Mouse (Mus musculus): ENCODE measurements around the gene Map4k2. TPM values are rescaled to one million over a fixed set of nuclear protein-coding genes. Genes with fewer than 3 reads are reported as not detected.
A peak's percentile ranks its signal among the peaks of the same experiment; 100 is the strongest.

Map4k2 gene
- polyA plus RNA-seq, 1 experiment from 2014 or later, result 6.8 TPM

DNA sequence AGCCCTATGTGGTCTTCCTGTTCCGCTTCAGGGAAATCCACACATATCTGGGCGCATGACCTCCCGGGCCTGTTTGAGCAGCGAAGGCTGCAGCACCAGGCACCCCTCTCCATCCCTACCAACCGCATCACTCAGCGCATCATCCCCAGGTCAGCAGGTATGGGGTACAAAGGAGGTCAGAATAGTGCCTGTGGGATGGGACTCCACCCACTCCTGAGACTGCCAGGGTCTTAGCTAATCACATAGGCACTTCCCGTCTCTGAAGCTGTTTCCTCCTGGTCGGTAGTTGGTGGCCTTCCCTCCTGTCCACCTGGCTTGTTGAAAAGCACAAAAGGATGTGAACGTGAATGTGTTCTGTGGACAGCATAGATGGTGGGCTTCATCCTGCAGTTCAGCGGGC lies 5.7 kb downstream of the Map4k2 start:
- no peaks in the 10 kb centered on the region for H3K79me2 ChIP-seq (ENCODE audit: inconsistent target)
- H3K4me3 ChIP-seq (ENCODE audit: inconsistent target), result no peak overlapping the region
- peaks cover 15% of the 10 kb centered on the region; the same call in 1 of the 2 replicates for H3K36me3 ChIP-seq (ENCODE audit: inconsistent target)
- 80% methylated on average over 10 of the region's 10 CpGs for WGBS (ENCODE audit: missing documents)
- H3K27ac ChIP-seq, result no peak overlapping the region

DNA sequence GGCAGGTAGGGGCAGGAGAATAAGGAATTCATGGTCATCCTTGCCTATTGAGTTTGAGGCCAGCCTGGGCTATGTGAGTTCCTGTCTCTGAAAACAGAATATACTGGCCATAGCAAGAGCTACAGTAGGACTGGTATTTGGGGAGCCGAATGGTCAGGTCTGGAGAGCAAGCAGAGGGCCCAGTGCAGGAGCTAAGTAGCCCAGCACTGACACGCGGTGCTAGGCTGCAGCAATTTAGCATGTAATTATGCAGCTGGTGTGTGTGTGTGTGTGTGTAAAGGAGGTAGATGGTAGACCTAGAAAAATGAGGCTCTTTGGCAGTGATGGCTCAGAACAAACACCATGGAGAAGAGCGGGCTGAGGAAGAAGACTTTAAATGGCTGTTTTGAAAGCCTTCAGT lies 6.7 kb downstream of the Map4k2 start:
- H3K36me3 ChIP-seq (ENCODE audit: inconsistent target), result peaks cover 15% of the 10 kb centered on the region; the same call in 1 of the 2 replicates
- WGBS (ENCODE audit: missing documents), result 98% methylated on average over 4 of the region's 4 CpGs
- no peaks in the 10 kb centered on the region for H3K79me2 ChIP-seq (ENCODE audit: inconsistent target)

DNA sequence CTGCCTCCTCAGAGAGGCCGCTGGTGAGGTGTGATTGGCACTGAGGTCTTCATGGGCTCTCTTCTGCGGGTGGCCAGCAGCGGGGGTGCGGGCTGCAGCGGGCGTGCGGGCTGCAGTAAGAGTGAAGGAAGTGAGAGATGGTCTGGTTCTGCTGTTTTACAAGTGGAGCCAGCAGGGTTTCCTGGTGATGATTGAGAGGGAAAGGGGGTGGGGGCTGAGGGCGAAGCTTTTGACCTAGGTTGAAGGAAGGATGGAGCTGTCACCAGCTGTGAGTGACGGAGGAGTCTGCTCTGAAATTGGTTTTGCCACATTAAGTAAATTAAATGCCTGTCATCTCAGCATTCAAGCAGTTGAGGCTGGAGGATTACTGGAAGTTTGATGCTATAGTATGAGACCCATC lies 7.8 kb downstream of the Map4k2 start:
- 51% methylated on average over 9 of the region's 9 CpGs for WGBS (ENCODE audit: missing documents)
- peaks cover 24% of the 10 kb centered on the region; the same call in 1 of the 2 replicates for H3K36me3 ChIP-seq (ENCODE audit: inconsistent target)
- H3K79me2 ChIP-seq (ENCODE audit: inconsistent target), result no peaks in the 10 kb centered on the region
- H3K4me3 ChIP-seq (ENCODE audit: inconsistent target), result no peak overlapping the region
- H3K27ac ChIP-seq, result no peak overlapping the region

More for the DNA sequence above, 6.7 kb downstream of the Map4k2 start:
- H3K27ac ChIP-seq, result no peak overlapping the region
- no peak overlapping the region for H3K4me3 ChIP-seq (ENCODE audit: inconsistent target)

DNA sequence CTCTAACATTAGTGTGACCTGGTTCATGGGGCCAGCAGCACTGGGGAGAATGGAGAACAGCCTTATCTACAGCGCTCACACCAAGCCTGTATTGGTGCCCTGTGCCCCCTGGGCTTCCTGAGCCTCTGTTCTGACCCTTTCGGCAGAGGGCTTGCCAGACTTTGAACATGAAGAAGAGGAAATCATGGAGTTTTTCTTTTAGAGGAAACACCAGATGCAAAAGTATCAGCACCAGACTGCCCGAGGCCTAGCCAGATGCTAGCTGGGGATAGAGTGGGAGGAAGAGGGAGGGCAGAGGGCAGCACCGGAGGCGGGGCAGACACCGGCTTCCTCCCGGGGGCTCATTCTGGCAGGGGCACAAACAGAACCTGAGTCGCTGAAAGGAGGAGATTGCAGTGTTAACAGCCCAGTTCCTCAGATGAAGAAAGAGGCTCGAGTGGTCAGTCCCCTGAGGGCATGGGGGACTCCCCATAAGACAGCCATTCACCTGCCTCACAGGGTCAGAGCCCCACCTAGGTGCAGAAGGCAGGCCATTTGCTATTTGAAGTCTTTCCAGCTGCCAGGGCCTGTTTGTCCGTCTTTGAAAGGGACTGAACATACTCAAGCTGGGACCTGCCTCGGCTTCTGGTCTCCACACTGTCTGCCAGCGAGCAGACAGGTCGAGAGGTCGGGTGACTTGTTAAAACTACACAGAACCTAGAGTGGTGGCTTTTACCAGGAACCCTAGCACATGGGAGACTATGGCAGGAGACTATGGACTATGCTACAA lies 8.5 kb downstream of the Map4k2 start:
- Histone ChIP-seq H3K79me2 (ENCODE audit: inconsistent target) (no peaks in the 10 kb centered on the region), H3K27ac (no peak overlapping the region), H3K36me3 (ENCODE audit: inconsistent target) (peaks cover 28% of the 10 kb centered on the region; the same call in 1 of the 2 replicates), H3K4me3 (ENCODE audit: inconsistent target) (no peak overlapping the region)
- WGBS (ENCODE audit: missing documents), result 48% methylated on average over 14 of the region's 14 CpGs

DNA sequence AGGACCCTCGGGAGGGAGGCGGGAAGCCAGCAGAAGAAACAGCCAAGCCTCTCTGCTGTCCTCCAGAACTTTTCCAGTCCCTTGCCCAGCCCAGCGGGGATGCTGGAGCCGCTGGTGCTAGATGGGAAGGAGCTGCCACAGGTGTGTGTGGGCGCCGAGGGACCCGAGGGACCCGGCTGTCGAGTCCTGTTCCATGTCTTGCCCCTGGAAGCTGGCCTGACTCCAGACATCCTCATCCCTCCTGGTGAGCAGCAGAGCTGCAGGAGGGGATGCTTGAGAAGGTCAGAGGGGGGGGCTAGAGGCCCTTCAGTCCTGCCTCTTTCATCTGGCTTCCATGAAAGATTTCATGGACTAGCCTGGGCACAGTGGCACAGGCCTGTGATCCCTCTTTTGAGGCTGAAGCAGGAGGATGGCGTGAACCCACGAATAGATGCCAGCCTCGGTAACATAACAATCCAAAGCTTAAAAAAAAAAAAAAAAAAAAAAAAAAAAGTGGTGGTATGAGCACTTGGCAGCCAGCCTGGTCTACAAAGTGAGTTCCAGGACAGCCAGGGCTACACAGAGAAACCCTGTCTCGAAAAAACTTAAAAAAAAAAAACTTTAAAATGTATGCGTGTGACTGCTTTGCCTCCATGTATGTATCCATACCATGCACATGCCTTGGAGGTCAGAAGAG lies 10.6 kb downstream of the Map4k2 start:
- Histone ChIP-seq H3K79me2 (ENCODE audit: inconsistent target) (no peaks in the 10 kb centered on the region), H3K4me3 (ENCODE audit: inconsistent target) (no peak overlapping the region), H3K27ac (no peak overlapping the region), H3K36me3 (ENCODE audit: inconsistent target) (peaks cover 18% of the 10 kb centered on the region; the same call in 1 of the 2 replicates)
- WGBS (ENCODE audit: missing documents), result 76% methylated on average over 11 of the region's 14 CpGs

DNA sequence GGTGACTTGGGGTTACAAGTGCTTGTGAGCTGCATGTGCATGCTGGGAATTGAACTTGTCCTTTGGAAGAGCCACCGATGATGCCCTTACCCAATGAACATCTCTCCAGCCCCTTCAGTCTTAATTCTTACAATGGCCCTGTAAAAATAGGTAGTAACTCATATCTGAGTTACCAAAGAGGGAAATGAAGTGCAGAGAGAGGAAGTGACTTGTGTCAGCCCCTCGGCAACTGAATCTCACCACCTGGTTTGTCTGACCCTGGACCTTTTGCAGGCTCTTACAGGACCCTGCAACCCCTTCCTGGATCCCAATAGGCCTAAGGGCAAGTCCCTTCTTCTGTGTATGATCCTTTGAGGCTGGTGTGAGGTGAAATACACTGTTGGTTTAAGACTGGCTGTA lies 11.2 kb downstream of the Map4k2 start:
- Histone ChIP-seq H3K4me3 (ENCODE audit: inconsistent target) (no peak overlapping the region), H3K27ac (no peak overlapping the region), H3K79me2 (ENCODE audit: inconsistent target) (no peaks in the 10 kb centered on the region), H3K36me3 (ENCODE audit: inconsistent target) (peaks cover 13% of the 10 kb centered on the region; the same call in 1 of the 2 replicates)
- 20% methylated on average over 2 of the region's 2 CpGs for WGBS (ENCODE audit: missing documents)

DNA sequence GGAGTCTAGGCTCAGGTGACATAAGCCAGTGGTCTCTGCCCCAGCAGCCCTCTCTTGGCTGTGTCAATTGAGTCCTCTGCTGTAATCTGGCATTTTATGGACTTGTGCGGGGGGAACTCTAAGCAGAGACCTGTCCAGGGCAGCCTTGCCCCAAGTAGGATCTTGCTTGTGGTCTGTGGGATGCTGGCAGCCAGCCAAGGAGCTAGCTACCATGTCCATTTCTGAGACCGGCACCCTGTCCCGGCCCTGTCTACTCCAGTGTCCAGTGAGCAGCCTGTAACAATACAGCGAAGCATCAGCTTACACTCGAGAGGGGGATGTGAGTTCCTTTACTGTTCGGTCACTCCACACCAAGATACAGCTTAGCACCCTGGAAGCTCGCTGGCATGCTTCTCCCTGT lies 13.1 kb downstream of the Map4k2 start:
- no peaks in the 10 kb centered on the region for H3K79me2 ChIP-seq (ENCODE audit: inconsistent target)
- peaks cover 13% of the 10 kb centered on the region; the same call in 1 of the 2 replicates for H3K36me3 ChIP-seq (ENCODE audit: inconsistent target)
- 90% methylated on average over 7 of the region's 7 CpGs for WGBS (ENCODE audit: missing documents)
- H3K4me3 ChIP-seq (ENCODE audit: inconsistent target), result no peak overlapping the region
- no peak overlapping the region for H3K27ac ChIP-seq

DNA sequence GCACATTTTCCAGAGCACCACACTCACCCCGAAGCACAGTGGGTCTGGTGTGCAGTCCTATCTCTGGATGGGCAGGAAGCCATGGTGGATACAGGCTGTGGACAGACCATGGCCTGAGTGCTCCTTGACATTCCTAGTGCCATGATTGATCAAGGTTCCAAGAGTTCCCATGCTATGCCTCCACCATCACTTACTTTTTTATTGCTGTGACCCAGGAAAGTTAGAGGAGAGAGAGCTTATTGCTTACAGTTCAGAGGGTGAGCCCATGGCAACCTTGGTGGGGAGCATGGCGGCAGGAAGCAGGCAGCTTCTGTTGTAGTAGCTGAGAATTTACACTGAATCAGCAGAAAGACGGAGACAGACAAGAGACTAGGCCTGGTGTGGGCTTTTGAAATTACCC lies 20.4 kb downstream of the Map4k2 start:
- 90% methylated on average over 3 of the region's 3 CpGs for WGBS (ENCODE audit: missing documents)
- H3K27ac ChIP-seq, result no peak overlapping the region
- H3K36me3 ChIP-seq (ENCODE audit: inconsistent target), result peaks cover 10% of the 10 kb centered on the region
- no peak overlapping the region for H3K4me3 ChIP-seq (ENCODE audit: inconsistent target)
- H3K79me2 ChIP-seq (ENCODE audit: inconsistent target), result peaks cover 20% of the 10 kb centered on the region

DNA sequence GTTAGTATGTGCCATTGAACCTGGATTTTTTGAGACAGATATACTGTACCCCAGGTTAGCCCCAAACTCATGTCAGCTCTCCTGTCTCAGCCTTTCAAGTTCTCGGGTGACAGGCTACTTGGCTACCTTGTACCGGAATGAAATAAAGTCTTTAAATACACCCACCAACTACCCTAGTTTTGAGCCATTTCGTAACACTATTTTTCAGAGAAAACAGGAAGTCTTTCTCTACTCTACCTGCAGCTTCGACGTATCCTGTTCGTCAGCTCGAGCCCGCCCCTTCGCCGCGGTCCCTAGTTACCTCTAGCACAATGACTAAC lies 22.1 kb downstream of the Map4k2 start:
- H3K36me3 ChIP-seq (ENCODE audit: inconsistent target), result peaks cover 28% of the 10 kb centered on the region
- H3K79me2 ChIP-seq (ENCODE audit: inconsistent target), result peaks cover 37% of the 10 kb centered on the region
- peak overlapping the region; percentile 67 for H3K27ac ChIP-seq
- WGBS (ENCODE audit: missing documents), result 0% methylated on average over 11 of the region's 11 CpGs
- peak overlapping the region; percentile 45 for H3K4me3 ChIP-seq (ENCODE audit: inconsistent target)

DNA sequence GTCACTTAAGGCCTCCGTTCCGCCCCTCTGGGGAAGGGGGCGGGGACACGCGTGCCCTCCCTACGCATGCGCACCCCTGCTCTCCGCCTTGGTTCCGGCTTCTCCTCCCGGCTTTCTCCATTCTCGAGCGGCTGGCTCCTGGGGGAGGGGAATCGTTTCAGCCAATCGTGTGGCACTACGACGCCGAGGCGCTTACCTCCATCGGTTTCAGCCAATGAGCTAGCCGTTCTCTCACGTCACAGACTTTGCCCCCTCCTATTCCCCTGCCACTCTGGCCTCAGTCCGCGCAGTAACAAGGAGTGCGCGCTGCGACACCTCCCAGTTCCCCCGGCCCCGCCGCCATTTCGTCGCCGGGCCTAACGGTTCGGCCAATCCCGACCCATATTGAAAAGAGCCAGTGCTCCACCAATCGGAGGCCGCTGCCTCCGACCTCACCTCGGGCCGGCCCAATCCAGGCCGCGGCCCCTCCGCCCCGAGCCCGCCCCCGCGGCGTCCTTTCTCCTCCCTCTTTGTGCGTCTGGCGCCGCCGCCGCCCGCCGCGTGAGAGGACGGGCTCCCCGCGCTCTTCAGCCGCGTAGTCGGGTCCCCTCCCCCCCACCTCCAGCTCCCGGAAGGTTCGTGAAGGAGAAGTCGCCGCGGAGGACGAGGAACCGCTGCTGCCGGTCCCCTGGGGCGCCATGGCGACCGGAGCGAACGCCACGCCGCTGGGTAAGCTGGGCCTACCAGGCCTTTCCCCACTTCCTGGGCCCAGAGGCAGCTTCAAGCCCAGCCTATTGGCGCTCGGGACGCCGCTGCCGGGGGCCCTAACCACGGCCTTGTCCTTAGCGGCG lies 22.7 kb downstream of the Map4k2 start, which contains the start of gene Sf1:
Gene Sf1, plus strand, starts transcription at position 280 of the 830 bp plus-strand sequence.
- Histone ChIP-seq H3K79me2 (ENCODE audit: inconsistent target) (peaks cover 43% of the 10 kb centered on the region), H3K27ac (peak within 1 kb of the TSS; percentile 67), H3K4me3 (ENCODE audit: inconsistent target) (peak within 1 kb of the TSS; percentile 63), H3K36me3 (ENCODE audit: inconsistent target) (peaks cover 34% of the 10 kb centered on the region)
- under 1% methylated on average over 83 of the region's 85 CpGs for WGBS (ENCODE audit: missing documents)

DNA sequence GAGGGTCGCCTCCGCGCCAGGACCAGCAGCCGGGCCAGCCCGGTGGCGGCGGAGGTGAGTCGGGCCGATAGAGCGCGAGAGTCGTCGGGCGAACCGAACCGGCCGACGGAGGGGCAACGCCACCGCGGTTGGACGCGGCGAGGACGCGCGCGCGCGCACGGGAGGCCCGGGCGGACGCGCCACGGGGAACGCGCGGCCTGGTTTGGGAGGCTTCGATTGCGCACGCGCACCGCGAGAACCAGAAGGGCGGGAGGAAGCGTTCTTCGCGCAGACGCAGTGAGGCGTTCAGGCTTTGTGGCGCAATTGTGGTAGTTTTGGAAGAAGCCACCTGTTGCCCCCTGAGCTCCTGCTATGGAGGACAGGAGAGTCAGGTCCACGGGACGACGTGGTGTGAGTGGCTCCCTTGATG lies 23.4 kb downstream of the Map4k2 start:
- H3K79me2 ChIP-seq (ENCODE audit: inconsistent target), result peaks cover 50% of the 10 kb centered on the region
- H3K27ac ChIP-seq, result peak overlapping the region; percentile 38
- peaks cover 41% of the 10 kb centered on the region for H3K36me3 ChIP-seq (ENCODE audit: inconsistent target)
- under 1% methylated on average over 53 of the region's 55 CpGs for WGBS (ENCODE audit: missing documents)
- peak overlapping the region; percentile 63 for H3K4me3 ChIP-seq (ENCODE audit: inconsistent target)

DNA sequence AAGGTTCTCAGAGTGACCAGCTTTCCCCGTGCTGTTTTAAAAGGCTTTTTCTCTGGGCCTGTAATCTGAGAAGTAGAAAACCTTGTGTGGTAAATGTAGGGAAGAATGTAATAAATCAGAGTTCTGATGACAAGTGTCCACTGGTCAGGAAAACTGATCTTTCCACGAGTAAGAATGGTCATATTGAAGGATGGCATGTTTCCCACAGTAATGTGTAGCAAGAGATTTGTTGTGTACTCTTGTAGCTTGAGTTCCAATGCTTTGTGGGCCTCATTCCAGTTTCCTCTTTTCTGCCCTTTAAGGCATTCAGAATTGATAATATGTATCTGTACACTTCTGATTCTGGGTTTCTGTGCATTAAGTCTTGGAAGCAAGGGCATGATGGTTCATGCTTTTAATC lies 23.9 kb downstream of the Map4k2 start:
- Histone ChIP-seq H3K27ac (peak overlapping the region; percentile 38), H3K36me3 (ENCODE audit: inconsistent target) (peaks cover 43% of the 10 kb centered on the region), H3K4me3 (ENCODE audit: inconsistent target) (peak overlapping the region; percentile 63), H3K79me2 (ENCODE audit: inconsistent target) (peaks cover 55% of the 10 kb centered on the region)
- WGBS (ENCODE audit: missing documents), result 0% methylated on average over 2 of the region's 2 CpGs

DNA sequence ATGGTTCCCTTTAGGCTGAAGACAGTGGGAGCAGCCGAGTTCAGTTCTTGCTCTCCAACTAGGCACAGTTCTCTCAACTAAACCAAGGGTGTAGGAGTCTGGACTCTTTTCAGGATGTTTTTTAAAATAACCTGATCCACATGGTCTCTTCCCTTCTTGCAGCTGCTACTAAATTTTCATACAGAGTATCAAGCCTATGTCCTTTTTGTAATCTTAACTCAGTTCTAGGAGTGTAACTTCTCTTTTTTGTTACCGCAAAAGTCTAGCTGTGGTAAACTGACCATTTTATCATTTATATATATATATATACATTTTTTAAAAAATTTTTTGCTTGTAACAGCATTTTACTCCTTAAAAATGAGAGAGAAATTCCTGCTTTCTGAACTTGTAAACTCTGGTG lies 29.2 kb downstream of the Map4k2 start:
- H3K79me2 ChIP-seq (ENCODE audit: inconsistent target), result peaks cover 93% of the 10 kb centered on the region
- peaks cover 88% of the 10 kb centered on the region for H3K36me3 ChIP-seq (ENCODE audit: inconsistent target)
- H3K27ac ChIP-seq, result peak overlapping the region; percentile 43; the same call in 1 of the 2 replicates
- 30% methylated on average over 1 of the region's 2 CpGs for WGBS (ENCODE audit: missing documents)
- no peak overlapping the region for H3K4me3 ChIP-seq (ENCODE audit: inconsistent target)

DNA sequence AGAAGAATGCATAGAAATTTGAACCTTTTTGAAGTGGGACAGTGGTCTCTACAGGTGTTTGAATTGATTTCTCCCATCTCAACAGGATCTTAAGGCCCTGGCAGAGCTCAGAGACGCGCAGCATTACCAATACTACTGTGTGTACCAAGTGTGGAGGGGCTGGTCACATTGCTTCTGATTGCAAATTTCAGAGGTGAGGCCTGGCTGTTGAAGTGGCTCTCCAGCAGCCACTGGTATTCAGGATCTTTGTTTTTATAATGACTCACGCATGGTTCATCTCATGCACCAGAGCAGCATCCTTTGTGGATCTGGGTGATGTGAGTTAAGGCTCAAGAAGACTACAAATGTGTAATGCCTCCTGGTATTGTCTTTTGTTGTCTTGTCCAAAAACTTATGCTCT lies 31.5 kb downstream of the Map4k2 start:
- 98% methylated on average over 3 of the region's 3 CpGs for WGBS (ENCODE audit: missing documents)

More for the DNA sequence above, 31.5 kb downstream of the Map4k2 start:
- Histone ChIP-seq H3K27ac (no peak overlapping the region), H3K4me3 (ENCODE audit: inconsistent target) (no peak overlapping the region), H3K36me3 (ENCODE audit: inconsistent target) (peaks cover 82% of the 10 kb centered on the region), H3K79me2 (ENCODE audit: inconsistent target) (peaks cover 71% of the 10 kb centered on the region)
